Mouse (Mus musculus) kidney, adult 9 months (tissue): ENCODE data around the gene Apoa1.

Experiments used
- DNase-seq: peaks from one replicate; pipeline ENCODE4 v3.0.0; 2022

Gene Apoa1

GRCm38 (mm10) chr9:46228491-46228890 lies at the start of gene Apoa1:
Apoa1 (plus strand) TSS chr9:46228580.
- DNase-seq = no peak

- no peak for DNase-seq
Observed at GRCm38 (mm10) chr9:46178595-46178994, 49.8 kb upstream of the Apoa1 start.

- no peak for DNase-seq
Observed at GRCm38 (mm10) chr9:46181297-46181696, 47.1 kb upstream of the Apoa1 start.

- peak; percentile 42 for DNase-seq
Observed at GRCm38 (mm10) chr9:46184542-46184941, 43.8 kb upstream of the Apoa1 start.

- peak; percentile 70 for DNase-seq
Observed at GRCm38 (mm10) chr9:46185191-46185590, 43.2 kb upstream of the Apoa1 start.

GRCm38 (mm10) chr9:46186387-46186786 lies 42.0 kb upstream of the Apoa1 start:
- no peak for DNase-seq

- no peak for DNase-seq
Observed at GRCm38 (mm10) chr9:46188370-46188769, 40.0 kb upstream of the Apoa1 start.

GRCm38 (mm10) chr9:46188956-46189355 lies 39.4 kb upstream of the Apoa1 start:
- DNase-seq = no peak

GRCm38 (mm10) chr9:46189381-46189780 lies 39.0 kb upstream of the Apoa1 start:
- DNase-seq = no peak

- no peak for DNase-seq
Observed at GRCm38 (mm10) chr9:46191234-46191633, 37.1 kb upstream of the Apoa1 start.

- peak; percentile 63 for DNase-seq
Observed at GRCm38 (mm10) chr9:46191644-46192043, 36.7 kb upstream of the Apoa1 start.

- no peak for DNase-seq
Observed at GRCm38 (mm10) chr9:46192642-46193041, 35.7 kb upstream of the Apoa1 start.

GRCm38 (mm10) chr9:46194809-46195208 lies 33.6 kb upstream of the Apoa1 start:
- DNase-seq = no peak

- peak; percentile 46 for DNase-seq
Observed at GRCm38 (mm10) chr9:46196699-46197169, 31.6 kb upstream of the Apoa1 start.

- no peak for DNase-seq
Observed at GRCm38 (mm10) chr9:46198461-46198860, 29.9 kb upstream of the Apoa1 start.

- DNase-seq = no peak
Observed at GRCm38 (mm10) chr9:46198936-46199335, 29.4 kb upstream of the Apoa1 start.

GRCm38 (mm10) chr9:46199609-46200008 lies 28.8 kb upstream of the Apoa1 start:
- no peak for DNase-seq

GRCm38 (mm10) chr9:46206834-46207500 lies 21.4 kb upstream of the Apoa1 start:
- peak; percentile 84 for DNase-seq

- no peak for DNase-seq
Observed at GRCm38 (mm10) chr9:46207501-46207869, 20.9 kb upstream of the Apoa1 start.

- DNase-seq = no peak
Observed at GRCm38 (mm10) chr9:46208401-46208974, 19.9 kb upstream of the Apoa1 start.

- no peak for DNase-seq
Observed at GRCm38 (mm10) chr9:46210473-46210872, 17.9 kb upstream of the Apoa1 start.

GRCm38 (mm10) chr9:46214276-46214675 lies 14.1 kb upstream of the Apoa1 start:
- no peak for DNase-seq

- no peak for DNase-seq
Observed at GRCm38 (mm10) chr9:46214946-46215337, 13.4 kb upstream of the Apoa1 start.
